Mouse (Mus musculus): ENCODE data around the gene Comp. TPM values are rescaled to one million over a fixed set of nuclear protein-coding genes. Genes with fewer than 3 reads are reported as not detected.

Gene Comp
- total RNA-seq, 2 experiments from 2014 or later: 6.9 to 14.9 TPM

DNA sequence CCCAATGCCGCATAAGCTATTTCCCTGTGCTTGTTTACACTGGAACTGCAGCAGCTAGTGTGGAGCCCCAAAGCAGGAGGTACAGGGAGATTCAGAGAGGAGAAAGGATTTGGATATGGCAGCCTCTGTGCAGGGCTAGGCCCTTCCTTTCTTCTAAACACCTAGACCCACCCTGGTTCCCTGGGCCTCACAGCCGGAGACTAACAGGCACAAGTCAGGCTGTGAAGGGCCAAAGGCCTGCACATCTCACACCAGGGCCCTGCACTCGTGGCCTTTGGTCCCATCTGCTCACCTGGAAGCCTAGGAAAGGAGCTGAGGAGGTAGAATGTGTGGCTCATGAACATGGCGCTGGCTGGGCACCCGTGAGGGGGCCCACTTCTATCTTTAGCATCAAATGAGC, 22.8 kb downstream of the Comp start:
- no peak for DNase-seq (ENCODE audit: low spot score)

DNA sequence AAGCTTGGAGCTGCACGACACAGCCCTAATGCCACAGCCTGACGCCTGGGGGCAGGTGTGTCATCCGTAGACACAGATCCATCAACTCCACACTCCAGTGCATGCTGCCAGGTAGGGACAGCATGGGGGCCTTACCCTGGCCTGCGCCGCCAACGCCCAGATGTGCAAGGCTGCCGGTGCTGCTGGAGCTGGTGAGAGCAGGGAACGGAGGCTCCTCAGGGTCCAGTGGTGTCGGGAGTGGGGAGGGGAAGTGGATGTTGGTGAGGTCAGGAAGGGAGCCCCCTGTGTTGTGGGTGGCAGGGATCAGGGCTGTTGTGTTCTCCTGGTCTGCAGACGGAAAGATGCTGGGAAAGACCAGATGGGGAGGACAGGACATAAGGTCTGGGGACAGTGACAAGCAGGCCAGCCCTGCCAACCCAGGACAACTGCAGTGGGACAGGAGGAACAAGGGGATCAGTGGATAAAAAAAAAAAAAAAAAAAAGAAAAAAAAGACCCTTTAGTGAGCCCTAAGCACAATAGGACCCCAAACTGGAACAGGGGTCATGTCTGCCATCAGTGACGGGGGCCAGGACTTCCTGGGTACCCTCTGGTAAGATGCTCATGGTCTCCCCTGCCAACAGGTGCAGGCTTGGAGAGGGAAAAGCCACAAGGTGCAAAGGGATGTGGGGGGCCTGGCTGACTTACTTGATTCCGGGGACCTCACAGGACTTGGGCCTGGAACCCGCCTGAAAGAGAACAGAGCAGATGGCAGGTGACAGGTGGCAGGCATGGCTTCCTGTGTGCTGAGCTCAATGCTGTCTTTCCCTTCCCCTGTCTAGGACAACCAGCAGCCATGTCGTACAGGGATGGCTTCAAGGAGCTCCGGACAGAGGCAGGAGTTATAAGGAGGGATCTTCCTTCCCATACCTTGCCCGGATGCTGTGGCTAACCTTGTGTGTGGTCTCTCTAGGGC, 24.5 kb downstream of the Comp start:
- DNase-seq (ENCODE audit: low spot score): no peak

DNA sequence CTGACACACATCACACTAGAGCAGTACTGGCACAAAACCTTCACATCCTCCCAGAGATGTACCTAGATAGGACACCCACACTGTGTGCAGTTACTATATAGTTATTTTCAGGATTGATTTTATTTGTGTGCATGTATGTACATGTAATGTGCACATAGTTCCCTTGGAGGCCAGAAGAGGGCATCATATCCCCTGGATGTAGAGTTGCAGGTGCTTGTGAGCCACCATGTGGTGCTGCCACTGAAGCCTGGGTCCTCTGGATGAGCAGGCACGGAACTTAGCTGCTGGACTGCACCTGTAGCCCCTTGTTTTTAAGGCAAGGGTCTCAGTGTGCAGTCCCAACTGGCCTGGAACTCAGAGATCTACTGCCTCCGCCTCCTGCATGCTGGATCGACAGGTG, 30.9 kb downstream of the Comp start:
- no peak for DNase-seq (ENCODE audit: low spot score)

DNA sequence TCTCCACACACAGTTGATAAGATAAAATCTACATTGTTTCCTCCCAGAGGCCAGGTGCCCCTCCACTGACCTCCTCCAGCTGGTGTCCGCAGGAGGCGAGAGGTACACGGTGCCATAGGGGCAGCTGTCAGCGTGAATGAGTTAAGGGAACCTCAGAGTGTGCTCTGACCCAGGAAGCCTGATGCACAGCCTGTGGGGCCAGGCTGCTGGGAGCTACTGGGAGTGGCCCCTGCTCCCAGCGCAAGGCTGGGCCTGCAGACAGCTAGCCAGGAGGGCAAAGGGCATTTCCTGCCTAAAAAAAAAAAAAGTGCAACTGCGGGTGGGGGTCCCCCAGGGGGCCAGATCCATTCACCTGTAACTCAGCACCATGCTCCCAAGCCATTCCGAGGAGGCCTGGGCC, 31.8 kb downstream of the Comp start:
- DNase-seq (ENCODE audit: low spot score): no peak

DNA sequence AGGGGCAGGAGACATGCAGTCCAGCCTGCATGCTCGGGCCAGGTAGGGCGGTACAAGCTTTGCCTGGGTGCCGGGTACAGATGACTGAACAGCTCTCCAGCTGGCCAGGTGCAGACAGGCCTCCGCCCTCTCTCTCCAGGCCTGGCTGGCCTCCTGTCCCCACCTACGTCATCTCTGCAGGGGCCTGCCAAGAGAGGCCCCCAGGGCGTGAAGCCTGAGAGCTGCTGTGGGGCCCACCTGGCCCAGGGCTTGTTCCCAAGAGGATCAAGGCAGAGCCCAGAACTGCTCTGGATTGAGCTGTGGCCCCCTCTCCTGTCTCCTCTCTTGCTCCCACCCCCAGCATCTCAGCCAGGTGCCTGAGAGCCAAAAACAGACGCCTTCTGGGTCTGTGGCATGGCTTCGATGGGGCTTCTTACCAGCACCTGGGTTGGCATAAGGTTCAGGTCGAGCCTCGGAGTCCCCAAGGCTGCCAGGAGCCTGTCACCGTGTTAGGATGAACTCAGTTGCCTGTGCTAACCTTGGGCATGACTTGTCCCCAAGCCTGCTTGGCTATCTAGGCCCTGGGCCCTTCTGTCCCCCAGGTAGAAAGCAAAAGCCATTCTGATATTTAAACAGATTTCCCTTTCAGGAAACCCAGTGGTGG, 33.2 kb downstream of the Comp start:
- DNase-seq (ENCODE audit: low spot score): no peak

DNA sequence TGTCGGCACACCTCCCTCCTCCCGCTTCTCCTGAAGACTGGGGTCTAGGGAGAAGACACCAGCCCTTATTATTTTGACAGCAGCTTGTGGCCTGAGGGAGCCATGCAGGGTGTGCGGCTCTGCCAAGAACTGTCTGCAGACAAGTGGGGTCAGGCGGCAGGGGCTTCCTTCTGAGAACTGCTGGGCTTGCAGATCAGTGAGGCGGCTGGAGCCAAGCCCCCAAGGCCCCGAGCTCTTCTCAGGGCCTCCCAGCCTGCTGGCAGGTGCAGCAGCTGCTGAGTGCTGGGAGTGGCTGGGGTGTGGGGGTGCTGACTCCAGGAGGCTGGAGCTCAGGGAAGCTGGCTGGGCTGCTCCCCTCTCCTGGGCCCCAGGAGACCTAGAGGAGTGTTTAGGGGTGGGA, 34.9 kb downstream of the Comp start:
- DNase-seq (ENCODE audit: low spot score): no peak

DNA sequence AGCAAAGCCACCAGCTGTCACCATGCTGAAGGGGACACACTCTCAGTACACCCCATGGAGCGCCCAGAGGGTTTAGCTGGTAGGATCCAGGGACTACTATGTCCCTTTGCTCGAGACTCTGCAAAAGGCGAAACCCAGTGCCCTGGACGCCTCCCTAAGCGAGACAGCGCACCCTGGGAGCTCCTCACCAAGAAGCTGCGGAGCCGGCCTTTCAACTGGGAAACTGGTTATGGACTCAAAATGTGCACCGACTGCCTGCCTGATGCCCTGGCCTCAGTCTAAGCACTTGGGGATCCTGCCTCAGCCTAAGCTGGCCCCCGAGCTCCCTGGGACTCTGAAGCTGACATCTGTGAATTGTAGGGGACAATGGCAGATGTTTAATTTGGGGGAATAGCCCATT, 35.7 kb downstream of the Comp start:
- DNase-seq (ENCODE audit: low spot score): no peak

DNA sequence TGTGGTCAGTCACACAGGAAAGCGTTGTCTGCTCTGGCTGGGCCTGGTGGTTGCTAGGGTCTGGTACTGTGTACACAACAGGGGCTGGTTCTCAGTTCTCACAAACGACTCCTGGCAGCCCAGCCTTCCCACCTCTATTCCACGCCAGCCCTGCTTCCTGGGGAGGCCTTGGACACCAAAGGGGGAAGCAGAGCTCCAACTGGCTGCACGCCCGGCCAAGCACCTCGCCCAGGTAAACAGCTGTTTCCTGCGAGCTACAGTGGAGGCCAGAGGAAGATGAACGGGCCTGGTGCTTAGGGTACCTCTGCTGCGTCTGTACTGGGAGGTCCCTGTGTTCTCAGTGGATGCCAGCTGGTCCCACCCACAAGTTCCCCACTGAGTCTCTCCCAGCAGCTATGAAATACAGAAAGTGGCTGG, 36.1 kb downstream of the Comp start:
- no peak for DNase-seq (ENCODE audit: low spot score)

DNA sequence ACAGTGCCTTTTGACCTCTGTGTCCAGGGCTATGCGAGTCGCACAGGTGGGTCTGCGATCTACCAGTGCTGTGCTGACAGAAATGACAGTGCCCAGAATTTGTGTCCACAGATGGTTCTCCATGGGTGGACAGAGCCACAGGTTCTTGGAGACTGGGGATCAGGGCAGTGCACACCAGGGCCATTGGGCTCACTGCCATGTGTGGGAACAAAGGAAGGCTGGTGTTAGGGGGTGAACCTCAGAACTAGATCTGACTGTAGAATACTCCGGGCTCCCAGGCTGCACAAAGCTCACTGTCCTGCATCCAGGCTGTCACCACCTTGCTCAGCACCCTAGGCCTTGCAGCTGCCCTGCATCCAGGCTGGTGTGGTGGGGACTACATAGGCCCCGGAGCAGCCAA, 36.9 kb downstream of the Comp start:
- DNase-seq (ENCODE audit: low spot score): no peak

DNA sequence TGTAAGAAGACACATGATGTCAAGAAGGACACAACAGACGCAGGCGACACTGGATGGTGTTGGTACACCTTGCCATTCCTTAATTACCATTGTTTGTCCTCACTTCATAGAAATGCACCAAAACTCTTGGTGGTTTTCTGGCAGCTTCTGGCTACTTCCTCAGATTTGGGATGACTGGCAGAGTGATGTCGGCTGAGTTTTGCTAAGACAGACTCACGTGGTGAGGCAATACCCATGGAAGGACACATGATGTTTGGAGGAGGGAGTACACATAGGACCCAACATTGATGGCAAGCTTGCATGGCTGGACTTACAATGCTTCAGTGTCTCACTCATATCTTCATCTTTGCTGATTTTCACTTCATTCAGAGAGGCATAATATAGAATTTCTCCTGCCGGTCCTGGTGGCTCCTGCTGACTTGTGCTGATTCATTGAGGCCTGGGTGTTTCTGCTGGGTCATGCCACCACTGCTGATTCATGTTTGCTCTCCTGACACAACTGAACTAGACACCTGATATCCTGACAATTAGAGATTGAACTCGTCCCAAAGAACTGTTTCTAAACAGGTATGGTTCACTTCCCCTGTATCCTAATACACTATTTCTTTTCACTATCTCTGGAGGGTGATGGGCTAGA, 41.1 kb downstream of the Comp start:
- no peak for DNase-seq (ENCODE audit: low spot score)

DNA sequence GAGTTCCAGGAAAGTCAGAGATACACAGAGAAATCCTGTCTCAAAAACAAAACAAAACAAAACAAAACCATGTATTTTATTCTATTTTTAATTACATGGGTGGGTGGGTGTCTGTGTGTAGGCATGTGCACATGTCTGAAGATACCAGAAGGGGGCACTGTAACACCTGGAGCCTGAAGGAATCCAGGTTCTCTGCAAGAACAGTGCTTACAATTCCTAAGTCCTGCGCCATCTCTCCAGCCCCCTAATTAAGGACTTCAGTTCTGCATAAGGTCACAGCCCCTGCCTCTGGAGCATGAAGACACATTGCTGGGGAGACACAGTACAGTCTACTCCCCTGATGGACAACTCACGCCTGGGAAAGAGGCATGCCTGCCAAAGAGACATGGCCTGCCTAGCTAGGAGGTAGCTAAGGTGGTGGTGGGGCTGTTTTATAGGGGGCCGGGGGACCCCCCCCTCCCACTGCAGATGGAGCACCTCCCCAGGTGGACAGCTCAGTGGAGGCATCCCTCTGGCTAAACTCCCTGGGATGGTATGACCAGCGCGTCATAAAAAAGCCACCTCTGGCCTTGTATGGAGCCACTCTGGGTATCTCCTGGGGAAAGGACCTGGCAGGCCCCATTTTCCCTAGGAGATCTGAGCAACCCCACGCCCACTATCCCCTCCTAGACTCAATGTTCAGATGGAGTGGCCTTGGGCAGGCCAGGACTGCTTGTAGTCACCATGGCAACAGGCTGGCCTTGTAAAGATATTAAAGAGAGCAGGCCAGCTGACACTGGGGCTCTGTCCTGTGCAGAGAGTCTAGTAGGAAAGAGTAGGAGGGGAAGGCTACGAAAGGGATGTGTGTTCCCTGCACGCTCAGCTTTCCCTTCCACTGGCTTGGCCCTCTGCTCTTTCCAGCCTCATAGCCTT, 42.4 kb downstream of the Comp start:
- DNase-seq (ENCODE audit: low spot score): peak; percentile 17

DNA sequence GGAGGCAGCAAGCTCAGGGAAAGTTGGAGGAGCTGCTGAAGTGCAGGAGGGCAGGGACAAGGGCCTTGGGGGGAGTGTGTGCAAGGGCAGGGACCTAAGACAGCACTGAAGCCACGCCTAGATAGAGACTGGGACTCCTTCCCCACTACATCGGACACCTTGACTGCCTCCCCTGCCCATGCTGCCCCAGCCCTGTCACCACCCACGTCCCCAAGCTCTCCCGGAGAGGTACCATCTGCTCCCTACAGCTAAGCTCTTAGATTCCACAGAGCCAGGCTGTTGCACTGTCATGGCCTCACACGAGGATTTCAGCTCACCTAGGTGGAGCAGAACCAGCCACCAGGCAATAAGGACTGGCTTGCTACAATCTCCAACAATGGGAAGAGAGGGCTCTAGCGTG, 43.6 kb downstream of the Comp start:
- no peak for DNase-seq (ENCODE audit: low spot score)

DNA sequence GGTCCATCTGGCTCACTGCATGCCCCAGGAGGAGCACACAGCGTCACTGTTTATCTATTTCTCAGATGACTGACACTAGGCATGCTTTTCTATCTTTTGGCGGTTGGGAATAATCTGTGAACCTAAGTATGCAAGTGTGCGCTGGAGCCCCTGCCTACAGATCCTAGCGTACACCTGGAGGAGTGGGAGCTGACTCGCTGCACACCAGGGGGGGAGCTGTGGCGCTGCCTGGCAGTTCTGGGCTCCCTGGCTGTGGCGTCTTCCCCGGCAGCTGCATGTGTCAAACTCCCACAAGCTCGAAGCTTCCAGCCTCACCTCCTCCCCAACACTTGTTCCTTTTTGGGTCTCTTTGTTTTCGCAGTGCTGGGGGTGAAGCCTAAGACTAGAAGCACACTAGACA, 44.6 kb downstream of the Comp start:
- no peak for DNase-seq (ENCODE audit: low spot score)

DNA sequence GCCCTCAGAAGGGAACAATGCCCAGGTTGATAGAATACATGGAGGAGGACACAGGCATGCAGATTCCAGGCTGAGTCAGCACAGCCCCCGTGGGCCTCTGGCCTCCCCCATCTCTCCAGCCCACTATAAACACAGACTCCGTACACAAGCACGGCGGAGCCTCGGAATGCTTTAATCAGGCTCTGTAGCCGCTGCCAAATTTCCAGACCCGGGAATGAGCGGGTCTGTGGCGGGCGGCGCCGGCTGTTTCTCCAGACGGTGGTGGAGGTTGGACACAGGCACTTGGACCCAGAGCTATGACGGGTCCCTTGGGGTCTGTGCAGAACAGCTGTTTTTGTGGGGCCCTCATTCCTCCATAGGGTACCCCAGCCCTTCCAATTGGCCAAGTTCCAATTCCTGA, 45.6 kb downstream of the Comp start:
- no peak for DNase-seq (ENCODE audit: low spot score)

DNA sequence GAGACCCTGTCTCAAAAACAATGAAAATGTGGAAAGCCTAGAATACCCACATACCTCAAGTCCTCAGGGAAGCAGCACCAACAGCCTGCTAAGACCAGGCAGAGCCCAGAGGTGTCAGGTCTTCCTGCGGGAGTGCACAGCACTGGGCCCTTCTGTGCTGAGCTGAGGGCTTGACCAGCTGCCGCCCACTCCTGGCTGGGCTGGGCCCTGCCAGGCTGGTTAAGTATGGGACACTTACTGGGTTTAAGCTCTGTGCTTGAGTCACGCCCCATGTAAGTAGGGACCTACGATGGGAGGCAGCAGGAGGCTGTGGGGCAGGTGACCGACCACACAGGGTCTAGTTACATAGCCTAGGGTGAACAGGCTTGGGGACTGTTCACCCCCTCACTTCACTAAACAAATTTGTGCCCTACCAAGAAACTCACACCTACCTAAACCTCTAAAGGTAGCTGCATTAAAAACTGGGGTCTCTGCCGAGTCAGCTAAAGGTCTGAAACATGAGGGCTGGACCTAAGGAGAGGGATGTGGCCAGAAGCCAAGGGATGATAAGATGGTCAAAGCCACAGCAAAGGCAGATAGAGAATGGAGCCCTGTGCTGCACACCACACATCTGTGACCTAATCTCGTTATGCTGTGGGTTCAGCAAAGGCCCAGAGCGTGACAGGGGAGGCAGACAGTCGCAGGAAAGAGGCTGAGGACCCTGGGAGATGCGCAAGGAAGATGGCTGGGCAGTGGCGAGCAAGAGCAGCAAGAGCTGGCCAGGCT, 46.7 kb downstream of the Comp start:
- DNase-seq (ENCODE audit: low spot score): no peak

DNA sequence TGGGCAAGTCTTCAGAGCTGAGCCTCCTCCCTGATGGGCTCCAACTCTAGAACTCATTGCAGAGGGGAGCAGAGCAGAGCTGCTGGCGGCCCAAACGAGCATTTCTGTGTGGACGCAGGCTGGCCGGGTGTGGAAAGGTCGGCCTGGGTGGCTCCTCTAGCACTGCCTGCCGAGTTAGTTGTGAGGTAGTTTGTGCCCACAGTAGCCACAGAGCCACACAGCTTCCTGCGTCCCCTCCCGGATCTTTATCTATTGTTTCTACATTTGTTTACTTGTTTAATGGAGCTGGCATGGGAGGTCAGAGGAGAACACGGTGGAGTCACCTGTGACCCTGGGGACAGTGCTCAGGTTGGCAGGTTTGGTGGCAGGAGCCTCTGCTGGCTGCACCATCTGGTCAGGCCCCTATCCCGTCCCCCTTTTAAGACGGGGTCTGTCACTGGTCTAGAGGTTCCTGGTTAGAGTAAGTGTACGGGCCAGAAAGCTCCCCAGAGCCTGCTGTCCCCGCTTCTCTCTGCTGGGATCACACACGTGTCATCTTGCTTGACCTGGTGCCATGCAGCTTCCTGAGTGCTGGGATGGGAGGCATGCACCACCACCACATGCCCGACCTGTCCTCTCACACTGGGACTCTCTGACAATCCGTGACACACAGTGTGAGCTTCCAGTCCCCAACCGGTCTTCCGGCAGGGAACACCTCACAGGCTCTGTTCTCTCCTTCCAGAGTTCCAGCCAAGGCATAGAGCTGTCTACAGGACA, 48.2 kb downstream of the Comp start:
- no peak for DNase-seq (ENCODE audit: low spot score)

DNA sequence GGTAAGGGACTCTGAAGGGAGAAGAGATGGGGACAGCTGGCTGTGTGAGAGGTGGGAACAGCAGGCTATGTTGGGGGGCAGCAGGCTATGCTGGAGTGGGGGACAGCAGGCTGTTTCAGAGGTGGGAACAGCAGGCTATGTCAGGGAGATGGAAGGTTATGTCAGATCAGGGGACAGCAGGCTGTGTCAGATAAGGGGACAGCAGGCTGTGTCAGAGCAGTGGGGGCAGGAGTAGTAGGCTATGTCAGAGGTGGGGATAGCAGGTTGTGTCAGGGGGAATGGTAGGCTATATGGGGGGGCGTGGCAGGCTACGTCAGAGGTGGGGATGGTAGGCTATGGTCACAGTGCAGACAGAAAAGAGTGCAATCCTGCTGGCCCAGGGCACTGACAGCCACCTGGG, 49.4 kb downstream of the Comp start:
- no peak for DNase-seq (ENCODE audit: low spot score)

DNA sequence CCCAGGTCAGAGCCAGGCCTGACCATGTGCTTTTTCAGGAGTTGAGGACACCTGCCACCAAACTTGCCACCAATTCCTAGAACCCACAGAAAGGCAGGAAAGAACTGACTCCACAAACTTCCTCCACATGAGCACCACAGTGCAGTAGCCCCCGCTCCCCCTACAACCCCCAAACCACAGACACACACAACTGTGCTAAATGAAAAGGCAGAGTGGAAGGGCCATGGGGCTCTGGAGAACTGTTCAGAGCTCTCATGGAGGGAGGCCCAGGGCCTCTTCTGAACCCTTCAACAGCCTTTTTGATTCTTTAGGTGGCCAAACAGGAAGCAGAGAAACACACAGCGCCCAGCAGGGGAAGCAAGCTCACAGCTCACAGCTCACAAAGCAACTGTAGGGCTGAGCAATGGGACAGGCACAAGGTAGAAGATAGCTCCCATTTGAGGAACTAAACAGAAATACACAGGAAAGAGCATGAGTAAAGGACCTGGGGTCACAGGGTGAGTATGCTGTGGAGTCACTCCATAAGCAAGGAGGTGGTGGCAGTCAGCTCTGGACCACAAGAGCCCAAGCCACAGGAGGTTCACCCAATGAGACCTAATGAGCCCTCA, 53.0 kb downstream of the Comp start:
- DNase-seq (ENCODE audit: low spot score): no peak

DNA sequence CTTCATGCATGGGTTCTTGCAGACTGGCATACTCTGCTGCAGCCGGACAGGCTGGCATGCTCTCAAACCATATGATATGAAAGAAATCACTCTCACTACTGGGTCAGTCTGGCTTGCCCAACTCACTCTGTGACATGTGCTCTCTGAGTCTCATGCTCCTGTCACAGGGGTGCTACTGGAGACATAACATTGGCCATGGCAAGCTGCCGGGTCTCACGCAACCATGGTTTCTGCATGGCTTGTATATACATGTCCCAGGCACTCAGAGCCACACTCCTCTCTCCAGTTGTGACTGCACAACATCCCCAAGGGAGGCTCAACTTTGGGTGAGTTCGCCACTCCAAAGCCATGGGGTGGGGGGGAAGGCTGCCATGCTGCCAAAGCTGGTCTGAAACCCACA, 57.9 kb downstream of the Comp start:
- no peak for DNase-seq (ENCODE audit: low spot score)
